Mouse (Mus musculus): Measurements from ENCODE around the gene Tex35. TPM values are rescaled to one million over a fixed set of nuclear protein-coding genes. Genes with fewer than 3 reads are reported as not detected.

Tex35 gene
- polyA plus RNA-seq, 1 experiment from 2014 or later: not detected

DNA sequence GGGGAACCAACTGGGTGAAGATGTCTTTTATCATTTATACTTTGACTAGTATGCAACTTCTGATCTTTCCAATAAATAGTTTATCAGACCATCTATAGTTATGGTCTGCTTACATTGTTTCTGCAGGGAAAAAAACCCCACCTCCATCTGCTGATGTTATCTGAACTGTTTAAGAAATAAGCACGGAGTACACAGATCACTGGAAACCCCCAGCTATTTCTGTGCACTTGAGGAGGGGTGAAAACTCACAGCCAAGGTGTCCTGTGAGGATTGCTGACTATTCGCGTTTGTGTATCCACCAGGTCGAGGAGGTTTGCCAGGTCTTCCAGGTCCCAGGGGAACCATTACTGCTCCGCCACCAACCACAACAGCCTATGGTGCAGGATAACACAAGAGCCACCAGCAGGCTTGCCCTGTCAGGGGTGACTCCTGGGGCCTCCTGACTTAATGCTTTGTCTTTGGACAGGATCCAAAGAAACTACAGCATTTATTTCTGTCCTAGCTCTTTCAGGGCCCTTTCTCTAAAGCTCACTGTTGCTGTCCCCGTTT lies 1.9 kb upstream of the Tex35 start:
- H3K27ac ChIP-seq: no peak overlapping the region

DNA sequence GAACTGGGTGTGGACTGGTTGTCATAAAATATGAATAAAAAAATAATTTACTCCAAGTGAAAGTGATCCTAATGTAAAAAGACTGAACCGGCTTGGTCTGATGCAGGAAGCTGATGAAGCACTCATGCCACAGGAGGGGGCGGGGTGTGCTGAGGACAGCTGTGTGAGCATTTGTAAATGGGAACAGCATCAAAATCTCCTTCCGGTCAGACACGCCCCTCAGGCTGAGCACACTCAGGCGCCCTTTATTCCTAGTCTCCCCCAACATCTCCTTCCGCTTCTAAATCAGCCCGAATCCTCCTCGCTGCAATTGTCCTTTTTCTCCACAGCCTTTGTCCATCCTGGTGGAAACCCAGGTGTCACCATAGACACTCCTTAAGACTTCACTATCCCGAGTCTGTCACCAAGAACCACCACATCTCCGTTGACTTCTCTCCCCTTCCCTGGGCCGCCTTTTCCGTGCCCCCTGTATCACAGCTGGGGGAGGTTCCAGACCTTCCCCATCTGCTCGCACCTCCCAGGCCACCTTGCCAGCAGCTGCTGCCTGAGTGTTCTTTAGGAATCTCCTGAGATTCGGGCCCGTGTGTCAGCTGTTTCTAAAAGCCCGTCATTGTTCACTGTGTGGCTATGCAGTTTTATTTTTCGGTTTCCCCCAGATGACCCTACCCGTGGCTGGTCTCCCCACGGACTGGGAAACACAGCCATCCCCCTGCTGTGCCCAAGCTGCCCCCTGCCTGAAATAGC lies 7.2 kb downstream of the Tex35 start:
- no peaks in the 10 kb centered on the region for H3K27me3 ChIP-seq (replicated peaks)
- 0 out of 2 replicates have a peak overlapping the region, but pooled peaks have one; percentile 8 for H3K9ac ChIP-seq
- peak; percentile 70 for ATAC-seq
- peaks cover 6% of the 10 kb centered on the region; the same call in 1 of the 2 replicates for H3K4me1 ChIP-seq (replicated peaks)
- H3K4me3 ChIP-seq (replicated peaks): peak overlapping the region; percentile 19; the same call in 1 of the 2 replicates
- no peaks in the 10 kb centered on the region for H3K9me3 ChIP-seq
- H3K27ac ChIP-seq: no peak overlapping the region
- no peaks in the 10 kb centered on the region for H3K36me3 ChIP-seq
- WGBS: 17% methylated on average over 19 of the region's 19 CpGs
- peak overlapping the region; percentile 63 for H3K4me2 ChIP-seq (replicated peaks)

More for the DNA sequence above, 1.9 kb upstream of the Tex35 start:
- Histone ChIP-seq H3K27me3 (replicated peaks) (no peaks in the 10 kb centered on the region), H3K4me2 (replicated peaks) (no peak overlapping the region), H3K36me3 (no peaks in the 10 kb centered on the region), H3K9me3 (no peaks in the 10 kb centered on the region), H3K9ac (no peak overlapping the region), H3K4me1 (replicated peaks) (no peaks in the 10 kb centered on the region), H3K4me3 (replicated peaks) (no peak overlapping the region)
- ATAC-seq: no peak
- WGBS: 63% methylated on average over 6 of the region's 6 CpGs

DNA sequence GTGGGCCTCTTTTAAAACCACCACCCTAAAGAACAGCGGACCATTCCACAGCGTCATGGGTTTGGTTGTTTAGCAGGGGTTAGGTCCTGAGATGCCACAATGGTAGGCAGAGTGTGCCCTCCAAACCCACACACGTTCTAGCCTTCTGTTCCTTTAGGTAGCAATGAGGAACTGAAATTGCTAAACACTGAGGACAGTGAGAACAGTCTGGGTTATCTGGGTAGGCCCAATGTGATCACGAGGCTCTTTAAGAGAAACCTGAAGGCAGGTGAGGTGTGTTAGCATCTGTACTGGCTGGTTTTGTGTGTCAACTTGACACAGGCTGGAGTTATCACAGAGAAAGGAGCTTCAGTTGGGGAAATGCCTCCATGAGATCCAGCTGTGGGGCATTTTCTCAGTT lies 12.9 kb downstream of the Tex35 start:
- WGBS: 84% methylated on average over 4 of the region's 4 CpGs
- H3K9me3 ChIP-seq: no peaks in the 10 kb centered on the region
- no peak overlapping the region for H3K4me3 ChIP-seq (replicated peaks)
- no peak overlapping the region for H3K27ac ChIP-seq
- H3K4me1 ChIP-seq (replicated peaks): no peaks in the 10 kb centered on the region
- no peaks in the 10 kb centered on the region for H3K27me3 ChIP-seq (replicated peaks)
- no peaks in the 10 kb centered on the region for H3K36me3 ChIP-seq
- ATAC-seq: no peak
- H3K4me2 ChIP-seq (replicated peaks): no peak overlapping the region
- H3K9ac ChIP-seq: no peak overlapping the region

DNA sequence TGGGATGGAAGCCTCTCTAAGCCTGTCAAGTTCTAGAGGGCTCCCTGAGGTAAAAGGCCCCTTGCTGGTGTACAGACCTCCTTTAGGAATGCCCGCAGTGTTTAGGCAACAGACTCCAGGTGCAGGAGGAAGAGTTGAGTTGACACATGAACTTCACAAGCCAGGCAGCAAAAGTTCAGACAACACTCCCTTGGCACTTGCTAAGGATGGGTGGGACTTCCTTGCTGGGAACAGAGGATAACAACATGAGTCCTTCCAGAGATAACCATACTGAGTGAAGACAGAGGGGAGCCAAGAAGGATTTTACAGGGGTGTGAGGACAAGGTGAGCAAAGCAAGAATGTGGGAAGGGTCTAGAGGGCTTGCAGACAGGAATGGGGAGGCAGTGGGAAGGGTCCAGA lies 15.9 kb downstream of the Tex35 start:
- no peak overlapping the region for H3K27ac ChIP-seq
- no peak overlapping the region for H3K4me2 ChIP-seq (replicated peaks)
- ATAC-seq: no peak
- H3K4me1 ChIP-seq (replicated peaks): no peaks in the 10 kb centered on the region
- H3K9me3 ChIP-seq: no peaks in the 10 kb centered on the region
- no peaks in the 10 kb centered on the region for H3K36me3 ChIP-seq
- no peaks in the 10 kb centered on the region for H3K27me3 ChIP-seq (replicated peaks)
- 75% methylated on average over 1 of the region's 1 CpGs for WGBS
- H3K4me3 ChIP-seq (replicated peaks): no peak overlapping the region
- no peak overlapping the region for H3K9ac ChIP-seq

DNA sequence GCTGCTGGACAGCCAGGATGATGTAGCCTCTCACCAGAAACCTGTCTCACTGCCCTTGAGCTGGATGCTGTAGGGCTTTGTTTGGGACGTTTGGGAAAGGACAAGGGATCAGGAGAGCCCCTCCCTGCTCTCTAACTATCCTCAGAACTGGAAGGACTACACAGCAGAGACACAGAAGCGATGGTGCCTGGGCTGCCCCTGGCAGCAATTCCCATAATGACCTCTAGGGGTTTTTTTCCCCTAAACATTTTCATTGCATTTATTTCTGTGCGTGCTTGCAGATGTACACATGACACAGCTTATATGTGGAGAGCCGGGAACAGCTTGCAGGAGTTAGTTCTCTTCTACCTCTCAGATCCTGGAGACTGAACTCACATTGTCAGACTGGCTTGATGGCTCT lies 16.3 kb downstream of the Tex35 start:
- H3K9me3 ChIP-seq: no peaks in the 10 kb centered on the region
- no peak overlapping the region for H3K4me3 ChIP-seq (replicated peaks)
- no peak overlapping the region for H3K9ac ChIP-seq
- no peak overlapping the region for H3K4me2 ChIP-seq (replicated peaks)
- no peak overlapping the region for H3K27ac ChIP-seq
- no peak for ATAC-seq
- no peaks in the 10 kb centered on the region for H3K27me3 ChIP-seq (replicated peaks)
- 66% methylated on average over 4 of the region's 4 CpGs for WGBS
- H3K4me1 ChIP-seq (replicated peaks): no peaks in the 10 kb centered on the region
- H3K36me3 ChIP-seq: no peaks in the 10 kb centered on the region

DNA sequence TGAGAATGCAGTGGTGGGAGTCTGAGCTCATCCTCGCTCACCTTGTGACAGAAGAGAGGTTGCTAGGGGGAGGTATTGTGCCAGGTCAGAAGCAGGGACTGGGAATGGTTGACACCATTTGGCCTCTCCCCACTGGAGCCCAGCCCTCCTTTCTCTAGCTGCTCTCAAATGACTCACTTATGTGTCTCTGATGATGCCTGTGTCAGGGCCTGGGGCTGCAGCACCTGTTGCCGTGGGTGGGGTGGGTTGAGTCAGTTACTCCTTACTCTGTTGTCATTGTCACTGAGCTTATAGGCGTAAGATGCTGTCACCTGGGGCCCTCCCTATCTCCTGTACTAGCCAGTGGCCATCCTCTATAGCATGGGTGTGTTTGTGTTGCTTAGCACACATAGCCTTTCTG lies 17.6 kb downstream of the Tex35 start:
- Histone ChIP-seq H3K4me1 (replicated peaks) (0 out of 2 replicates have a peak, but pooled peaks cover 4% of the 10 kb centered on the region), H3K4me2 (replicated peaks) (no peak overlapping the region), H3K27ac (no peak overlapping the region), H3K9ac (no peak overlapping the region), H3K4me3 (replicated peaks) (no peak overlapping the region), H3K9me3 (no peaks in the 10 kb centered on the region), H3K36me3 (no peaks in the 10 kb centered on the region), H3K27me3 (replicated peaks) (no peaks in the 10 kb centered on the region)
- 72% methylated on average over 3 of the region's 3 CpGs for WGBS
- ATAC-seq: no peak

DNA sequence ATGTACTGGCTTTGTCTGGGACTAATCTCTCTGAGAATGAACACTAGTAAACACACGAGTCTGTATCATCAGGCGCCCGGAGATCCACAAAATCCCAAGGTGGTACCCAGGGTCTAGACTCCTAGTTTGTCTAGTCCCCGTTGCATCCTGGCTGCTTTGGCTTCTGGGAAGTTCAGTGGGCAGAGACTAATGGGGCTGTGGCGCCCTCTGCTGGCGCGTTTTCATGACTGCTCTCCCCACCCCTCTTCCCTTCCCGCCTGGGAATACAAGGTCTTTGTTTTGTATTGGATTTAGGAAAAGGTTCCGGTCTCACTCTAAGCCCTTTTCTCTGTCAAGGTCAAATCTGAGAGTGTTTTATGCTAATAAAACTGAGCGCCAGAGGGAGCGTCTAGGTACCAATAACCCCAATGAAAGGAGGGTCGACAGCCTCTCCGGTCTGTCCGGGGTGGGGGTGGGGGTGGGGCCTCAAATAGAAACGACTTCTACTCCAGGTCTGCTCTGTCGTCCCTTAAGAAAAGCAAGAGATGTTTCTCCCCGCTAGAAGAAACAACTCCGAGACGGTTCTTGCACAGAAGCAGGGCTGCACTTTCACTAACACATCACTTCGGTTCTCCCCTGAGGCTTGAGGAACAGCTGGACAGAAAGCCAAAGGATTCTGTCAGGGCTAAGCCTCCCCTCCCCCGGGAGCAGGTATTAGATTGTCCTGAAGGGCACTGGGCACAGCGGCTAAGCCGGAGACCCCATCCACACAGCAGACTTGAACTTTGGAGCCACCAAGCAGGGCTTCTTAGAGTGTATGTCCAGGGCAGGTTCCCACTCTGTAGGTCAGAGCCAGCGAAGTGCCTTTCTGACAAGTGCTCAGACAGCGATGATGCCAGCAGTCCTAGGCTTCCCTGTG lies 22.1 kb downstream of the Tex35 start:
- Histone ChIP-seq H3K36me3 (no peaks in the 10 kb centered on the region), H3K27me3 (replicated peaks) (no peaks in the 10 kb centered on the region), H3K4me3 (replicated peaks) (peak overlapping the region; percentile 41), H3K4me1 (replicated peaks) (peaks cover 7% of the 10 kb centered on the region), H3K9me3 (no peaks in the 10 kb centered on the region), H3K9ac (peak overlapping the region; percentile 29), H3K27ac (no peak overlapping the region), H3K4me2 (replicated peaks) (peak overlapping the region; percentile 70)
- ATAC-seq: peak; percentile 70
- 12% methylated on average over 25 of the region's 25 CpGs for WGBS

DNA sequence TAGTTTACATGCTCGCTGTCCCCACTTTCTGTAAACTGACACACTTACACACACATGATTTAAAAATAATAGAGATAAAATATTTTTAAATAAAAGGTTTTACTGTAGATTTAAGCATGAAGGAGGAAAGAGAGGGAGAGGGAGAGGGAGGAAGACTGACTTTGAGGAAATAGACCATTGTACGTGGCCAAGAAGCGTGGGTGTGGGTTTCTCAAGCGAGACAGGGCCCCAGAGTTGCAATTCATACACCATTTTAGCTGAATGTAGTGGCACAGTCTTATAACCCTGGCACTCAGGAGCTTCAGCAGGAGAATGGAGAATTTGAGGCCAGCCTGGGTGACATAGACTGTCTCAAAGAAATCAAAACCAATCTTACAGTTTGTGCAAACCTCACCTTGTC lies 25.5 kb downstream of the Tex35 start:
- no peak overlapping the region for H3K4me2 ChIP-seq (replicated peaks)
- no peaks in the 10 kb centered on the region for H3K27me3 ChIP-seq (replicated peaks)
- WGBS: 88% methylated on average over 4 of the region's 4 CpGs

DNA sequence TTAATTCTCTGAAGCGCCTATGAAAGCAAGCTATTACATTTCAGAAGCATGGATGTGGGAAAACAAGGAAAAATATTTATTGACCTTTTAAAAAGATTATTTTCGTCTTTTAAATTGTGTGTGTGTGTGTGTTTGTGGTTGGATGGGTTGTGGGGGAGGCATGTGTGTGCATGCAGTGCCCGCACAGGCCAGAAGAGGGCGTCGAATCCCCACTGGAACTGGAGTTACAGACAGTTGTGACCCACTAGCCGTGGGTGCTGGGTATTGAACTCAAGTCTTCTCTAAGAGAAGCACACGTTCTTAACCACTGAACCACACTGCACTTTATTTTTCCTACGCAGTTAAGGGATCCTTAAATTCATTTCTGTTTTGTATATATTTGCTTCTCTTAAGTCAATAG lies 26.5 kb downstream of the Tex35 start:
- no peak overlapping the region for H3K27ac ChIP-seq
- H3K4me3 ChIP-seq (replicated peaks): no peak overlapping the region
- H3K4me1 ChIP-seq (replicated peaks): peaks cover 8% of the 10 kb centered on the region
- ATAC-seq: no peak
- no peaks in the 10 kb centered on the region for H3K9me3 ChIP-seq
- no peak overlapping the region for H3K9ac ChIP-seq
- H3K4me2 ChIP-seq (replicated peaks): no peak overlapping the region
- WGBS: 56% methylated on average over 8 of the region's 8 CpGs
- H3K36me3 ChIP-seq: no peaks in the 10 kb centered on the region
- no peaks in the 10 kb centered on the region for H3K27me3 ChIP-seq (replicated peaks)

More for the DNA sequence above, 25.5 kb downstream of the Tex35 start:
- no peak for ATAC-seq
- Histone ChIP-seq H3K4me1 (replicated peaks) (peaks cover 8% of the 10 kb centered on the region), H3K36me3 (no peaks in the 10 kb centered on the region), H3K9me3 (no peaks in the 10 kb centered on the region), H3K9ac (no peak overlapping the region), H3K27ac (no peak overlapping the region), H3K4me3 (replicated peaks) (no peak overlapping the region)

DNA sequence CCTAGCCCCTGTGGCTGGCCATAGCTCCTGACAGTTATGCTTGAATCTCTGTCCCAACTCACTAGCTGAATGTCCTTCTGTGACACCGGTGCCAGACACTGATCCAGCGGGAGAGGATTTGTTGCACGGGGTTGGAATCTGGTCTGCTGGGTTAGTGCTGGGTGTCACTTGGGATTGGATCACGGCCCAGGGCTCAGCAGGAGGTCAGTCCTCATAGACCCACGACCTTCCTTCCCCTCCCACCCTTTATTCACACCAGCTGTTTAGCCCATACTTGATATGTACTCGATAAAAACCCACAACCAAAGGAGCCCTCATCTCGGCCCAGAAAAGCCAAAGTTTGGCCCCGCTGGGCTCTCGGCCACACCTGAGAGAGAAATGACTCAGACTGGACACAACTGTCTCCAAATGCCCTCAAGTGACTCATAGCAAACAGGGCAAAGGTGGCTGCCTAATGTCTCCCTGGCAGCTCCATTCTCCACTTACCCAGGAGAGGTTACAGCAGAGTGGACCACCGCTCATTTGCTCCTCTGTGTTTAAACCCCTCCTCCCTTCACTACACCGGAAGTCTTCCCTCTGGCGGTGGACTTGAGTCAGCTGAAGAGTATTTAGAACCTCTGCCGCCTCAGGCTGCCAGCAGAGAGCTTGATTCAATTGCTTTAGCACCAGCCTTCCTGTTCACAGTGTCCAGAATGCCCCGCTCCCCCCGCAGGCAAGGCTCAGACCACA lies 27.2 kb downstream of the Tex35 start:
- 52% methylated on average over 15 of the region's 15 CpGs for WGBS
- Histone ChIP-seq H3K4me1 (replicated peaks) (peaks cover 8% of the 10 kb centered on the region), H3K4me2 (replicated peaks) (no peak overlapping the region), H3K9ac (no peak overlapping the region), H3K9me3 (no peaks in the 10 kb centered on the region), H3K27ac (no peak overlapping the region), H3K36me3 (no peaks in the 10 kb centered on the region), H3K27me3 (replicated peaks) (no peaks in the 10 kb centered on the region), H3K4me3 (replicated peaks) (no peak overlapping the region)
- no peak for ATAC-seq

DNA sequence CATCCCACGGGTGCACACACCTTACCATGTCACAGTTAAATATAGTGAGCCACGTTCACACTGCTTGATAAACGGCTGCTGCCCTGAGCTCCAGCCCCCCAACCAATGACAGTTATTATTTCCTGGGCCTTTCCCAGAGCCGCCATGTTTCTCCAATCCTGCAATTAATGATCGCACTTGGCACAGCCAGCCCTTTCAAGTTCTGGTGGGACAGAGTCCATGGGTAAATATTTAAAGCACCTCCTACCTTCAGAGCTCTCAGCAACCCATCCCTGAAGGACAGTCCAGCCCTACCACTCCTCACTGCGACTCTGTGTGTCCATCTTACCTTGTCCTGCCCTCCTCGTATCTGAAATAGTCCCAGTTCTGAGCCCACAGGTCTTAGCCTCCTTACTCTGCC lies 28.4 kb downstream of the Tex35 start:
- H3K27me3 ChIP-seq (replicated peaks): no peaks in the 10 kb centered on the region
- WGBS: 68% methylated on average over 7 of the region's 7 CpGs
- H3K4me3 ChIP-seq (replicated peaks): no peak overlapping the region
- H3K9me3 ChIP-seq: no peaks in the 10 kb centered on the region
- peak; percentile 12; the same call in 1 of the 2 replicates for ATAC-seq
- H3K4me1 ChIP-seq (replicated peaks): peaks cover 8% of the 10 kb centered on the region
- no peak overlapping the region; the same call in 1 of the 2 replicates for H3K4me2 ChIP-seq (replicated peaks)
- no peak overlapping the region for H3K9ac ChIP-seq
- no peaks in the 10 kb centered on the region for H3K36me3 ChIP-seq
- H3K27ac ChIP-seq: no peak overlapping the region

Data from intestine, embryonic 15.5 days (tissue).